In the genomic region with DNA sequence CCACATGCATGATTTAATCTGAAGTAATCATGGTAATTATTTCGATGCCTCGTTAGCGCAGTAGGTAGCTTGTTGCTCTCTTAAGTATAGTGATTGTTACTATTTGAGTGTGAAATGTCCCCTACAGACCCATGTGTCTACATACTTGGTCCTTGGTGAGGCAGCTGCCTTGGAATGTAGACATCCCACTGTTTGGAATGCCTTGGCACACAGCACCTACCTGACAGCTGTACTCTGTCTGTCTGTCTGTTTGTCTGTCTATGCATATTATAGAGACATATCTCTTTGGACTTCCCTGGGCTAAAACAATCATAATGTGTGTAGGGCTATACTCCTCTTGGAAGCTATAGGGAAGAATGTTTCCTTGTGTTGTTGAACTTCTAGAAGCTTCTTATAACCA, we compare ENCODE assay signal across 27 mouse cellular contexts.
"Had no signal": no experiment of that assay in that cellular context is flagged by ENCODE, and none has a peak within 500 bp of the region (broad histone marks: within the 10 kb centered on the region; RNA-seq: fewer than 3 reads in every experiment).

No protein-coding gene starts in this region.

- H3K27me3 ChIP-seq: lung, embryonic 15.5 days; midbrain, embryonic 13.5 days; midbrain, embryonic 15.5 days had no signal

- H3K4me2 ChIP-seq: limb, embryonic 12.5 days; limb, embryonic 13.5 days; limb, embryonic 15.5 days; liver, embryonic 11.5 days; liver, embryonic 12.5 days; liver, embryonic 13.5 days; liver, embryonic 15.5 days; lung, embryonic 14.5 days; lung, embryonic 15.5 days; midbrain, embryonic 11.5 days; midbrain, embryonic 12.5 days; midbrain, embryonic 13.5 days; midbrain, embryonic 15.5 days had no signal

- H3K36me3 ChIP-seq: limb, embryonic 10.5 days; limb, embryonic 12.5 days; limb, embryonic 13.5 days; limb, embryonic 15.5 days; liver, embryonic 12.5 days; liver, embryonic 13.5 days; liver, embryonic 15.5 days; lung, embryonic 15.5 days; midbrain, embryonic 10.5 days; midbrain, embryonic 12.5 days; midbrain, embryonic 13.5 days; midbrain, embryonic 15.5 days had no signal

- H3K4me3 ChIP-seq: left cerebral cortex, adult 2 months; limb, embryonic 10.5 days; limb, embryonic 12.5 days; limb, embryonic 13.5 days; limb, embryonic 15.5 days; liver, embryonic 12.5 days; liver, embryonic 13.5 days; liver, embryonic 15.5 days; lung, embryonic 15.5 days; megakaryocyte, embryonic 14.5 days; midbrain, embryonic 10.5 days; midbrain, embryonic 12.5 days; midbrain, embryonic 13.5 days; midbrain, embryonic 15.5 days had no signal

- DNase-seq: left cerebral cortex, postnatal 4 days; liver; liver, embryonic 13.5 days; liver, postnatal 0 days; lung, adult 18-20 months; lung, adult 2 months; lung, embryonic 14.5 days; lung, postnatal 10 days; lung, postnatal 14 days; lung, postnatal 36 days; lung, postnatal 4 days; midbrain, embryonic 14.5 days had no signal
